Mouse (Mus musculus): ENCODE results near the gene Zfp639. TPM values are rescaled to one million over a fixed set of nuclear protein-coding genes. Genes with fewer than 3 reads are reported as not detected.

Gene Zfp639
- 37.4 and 37.6 TPM in 2 replicates for polyA plus RNA-seq (2015; fragmentation: Nextera tagmentation; extraction: Ambion mirVana)

- Histone ChIP-seq H3K9me3 (no peaks in the 10 kb centered on the region), H3K27ac (peak within 1 kb of the TSS; percentile 85), H3K4me3 (peak within 1 kb of the TSS; percentile 94), H3K9ac (peak within 1 kb of the TSS; percentile 94), H3K27me3 (no peaks in the 10 kb centered on the region), H3K4me2 (peak within 1 kb of the TSS; percentile 78), H3K4me1 (replicated peaks) (peaks cover 30% of the 10 kb centered on the region), H3K36me3 (peaks cover 3% of the 10 kb centered on the region)
- 6% methylated on average over 24 of the region's 24 CpGs for WGBS
- no peak; the same call in 1 of the 2 replicates for ATAC-seq (ENCODE audit: low FRiP score)
Observed at GRCm38 (mm10) chr3:32509496-32510374, at the start of gene Zfp639. Gene Zfp639, plus strand, starts transcription at chr3:32510259.

GRCm38 (mm10) chr3:32467321-32467720 is 42.7 kb upstream of the Zfp639 start:
- no peak overlapping the region for H3K27ac ChIP-seq
- no peak overlapping the region for H3K9ac ChIP-seq
- no peak overlapping the region for H3K4me3 ChIP-seq
- no peaks in the 10 kb centered on the region for H3K27me3 ChIP-seq
- no peak for ATAC-seq (ENCODE audit: low FRiP score)
- H3K4me1 ChIP-seq (replicated peaks): peaks cover 6% of the 10 kb centered on the region; the same call in 1 of the 2 replicates
- WGBS: 99% methylated on average over 4 of the region's 4 CpGs
- peaks cover 32% of the 10 kb centered on the region for H3K36me3 ChIP-seq
- no peak overlapping the region for H3K4me2 ChIP-seq
- no peaks in the 10 kb centered on the region for H3K9me3 ChIP-seq

- Histone ChIP-seq H3K9ac (no peak overlapping the region), H3K4me1 (replicated peaks) (peaks cover 11% of the 10 kb centered on the region; the same call in 1 of the 2 replicates), H3K27ac (no peak overlapping the region), H3K9me3 (no peaks in the 10 kb centered on the region), H3K36me3 (peaks cover 22% of the 10 kb centered on the region), H3K4me2 (no peak overlapping the region), H3K27me3 (no peaks in the 10 kb centered on the region), H3K4me3 (no peak overlapping the region)
- 78% methylated on average over 4 of the region's 4 CpGs for WGBS
- ATAC-seq (ENCODE audit: low FRiP score): no peak
Observed at GRCm38 (mm10) chr3:32468411-32468810, 41.6 kb upstream of the Zfp639 start.

GRCm38 (mm10) chr3:32470449-32470848 is 39.6 kb upstream of the Zfp639 start:
- Histone ChIP-seq H3K36me3 (peaks cover 13% of the 10 kb centered on the region), H3K27ac (no peak overlapping the region), H3K4me2 (no peak overlapping the region), H3K4me1 (replicated peaks) (peaks cover 11% of the 10 kb centered on the region; the same call in 1 of the 2 replicates), H3K9me3 (no peaks in the 10 kb centered on the region), H3K4me3 (no peak overlapping the region), H3K9ac (no peak overlapping the region), H3K27me3 (no peaks in the 10 kb centered on the region)
- 76% methylated on average over 7 of the region's 7 CpGs for WGBS
- no peak for ATAC-seq (ENCODE audit: low FRiP score)

- no peak overlapping the region for H3K4me3 ChIP-seq
- no peaks in the 10 kb centered on the region for H3K9me3 ChIP-seq
- peaks cover 11% of the 10 kb centered on the region; the same call in 1 of the 2 replicates for H3K4me1 ChIP-seq (replicated peaks)
- no peaks in the 10 kb centered on the region for H3K27me3 ChIP-seq
- no peak overlapping the region for H3K4me2 ChIP-seq
- H3K27ac ChIP-seq: no peak overlapping the region
- 88% methylated on average over 6 of the region's 6 CpGs for WGBS
- ATAC-seq (ENCODE audit: low FRiP score): no peak
- peaks cover 12% of the 10 kb centered on the region for H3K36me3 ChIP-seq
- H3K9ac ChIP-seq: no peak overlapping the region
Observed at GRCm38 (mm10) chr3:32471098-32471497, 39.0 kb upstream of the Zfp639 start.

GRCm38 (mm10) chr3:32472191-32472900 is 37.7 kb upstream of the Zfp639 start:
- Histone ChIP-seq H3K27me3 (no peaks in the 10 kb centered on the region), H3K4me1 (replicated peaks) (peaks cover 11% of the 10 kb centered on the region; the same call in 1 of the 2 replicates), H3K36me3 (peaks cover 3% of the 10 kb centered on the region; the same call in 1 of the 2 replicates), H3K4me3 (no peak overlapping the region), H3K9ac (no peak overlapping the region), H3K27ac (no peak overlapping the region), H3K4me2 (no peak overlapping the region), H3K9me3 (no peaks in the 10 kb centered on the region)
- WGBS: 77% methylated on average over 14 of the region's 14 CpGs
- 0 out of 2 replicates have a peak, but pooled peaks have one; percentile 33 for ATAC-seq (ENCODE audit: low FRiP score)

GRCm38 (mm10) chr3:32473184-32473583 is 36.9 kb upstream of the Zfp639 start:
- Histone ChIP-seq H3K4me1 (replicated peaks) (peaks cover 11% of the 10 kb centered on the region; the same call in 1 of the 2 replicates), H3K9ac (no peak overlapping the region), H3K9me3 (no peaks in the 10 kb centered on the region), H3K27me3 (no peaks in the 10 kb centered on the region), H3K4me2 (no peak overlapping the region), H3K4me3 (no peak overlapping the region), H3K36me3 (no peaks in the 10 kb centered on the region), H3K27ac (no peak overlapping the region)
- whole genome bisulfite sequencing: 87% methylated on average over 10 of the region's 10 CpGs
- no peak for ATAC-seq (ENCODE audit: low FRiP score)

GRCm38 (mm10) chr3:32479961-32480360 is 30.1 kb upstream of the Zfp639 start:
- no peaks in the 10 kb centered on the region for H3K4me1 ChIP-seq (replicated peaks)
- no peaks in the 10 kb centered on the region for H3K27me3 ChIP-seq
- no peak overlapping the region for H3K27ac ChIP-seq
- H3K9ac ChIP-seq: no peak overlapping the region
- no peak overlapping the region for H3K4me2 ChIP-seq
- ATAC-seq (ENCODE audit: low FRiP score): no peak
- no peaks in the 10 kb centered on the region for H3K9me3 ChIP-seq
- WGBS: 92% methylated on average over 7 of the region's 7 CpGs
- no peaks in the 10 kb centered on the region for H3K36me3 ChIP-seq
- no peak overlapping the region for H3K4me3 ChIP-seq

- no peak for ATAC-seq (ENCODE audit: low FRiP score)
- 91% methylated on average over 3 of the region's 3 CpGs for WGBS
- Histone ChIP-seq H3K36me3 (no peaks in the 10 kb centered on the region), H3K9me3 (no peaks in the 10 kb centered on the region), H3K27me3 (no peaks in the 10 kb centered on the region), H3K4me1 (replicated peaks) (no peaks in the 10 kb centered on the region), H3K27ac (no peak overlapping the region), H3K9ac (no peak overlapping the region), H3K4me2 (no peak overlapping the region), H3K4me3 (no peak overlapping the region)
Observed at GRCm38 (mm10) chr3:32483035-32483434, 27.0 kb upstream of the Zfp639 start.

GRCm38 (mm10) chr3:32486543-32486942 is 23.5 kb upstream of the Zfp639 start:
- no peak overlapping the region for H3K4me3 ChIP-seq
- H3K27me3 ChIP-seq: no peaks in the 10 kb centered on the region
- no peak overlapping the region for H3K9ac ChIP-seq
- no peaks in the 10 kb centered on the region for H3K36me3 ChIP-seq
- no peaks in the 10 kb centered on the region for H3K9me3 ChIP-seq
- H3K27ac ChIP-seq: no peak overlapping the region
- no peak for ATAC-seq (ENCODE audit: low FRiP score)
- no peaks in the 10 kb centered on the region for H3K4me1 ChIP-seq (replicated peaks)
- WGBS: 85% methylated on average over 4 of the region's 4 CpGs
- H3K4me2 ChIP-seq: no peak overlapping the region

GRCm38 (mm10) chr3:32488172-32488571 is 21.9 kb upstream of the Zfp639 start:
- no peaks in the 10 kb centered on the region for H3K9me3 ChIP-seq
- H3K4me2 ChIP-seq: no peak overlapping the region
- H3K36me3 ChIP-seq: no peaks in the 10 kb centered on the region
- H3K4me3 ChIP-seq: no peak overlapping the region
- H3K27me3 ChIP-seq: no peaks in the 10 kb centered on the region
- 86% methylated on average over 6 of the region's 6 CpGs for WGBS
- no peak overlapping the region for H3K27ac ChIP-seq
- H3K9ac ChIP-seq: no peak overlapping the region
- H3K4me1 ChIP-seq (replicated peaks): no peaks in the 10 kb centered on the region
- no peak for ATAC-seq (ENCODE audit: low FRiP score)
